Mouse (Mus musculus) liver, adult 2 months (tissue): ENCODE results near the gene Tox3. TPM values are rescaled to one million over a fixed set of nuclear protein-coding genes. Genes with fewer than 3 reads are reported as not detected.

Experiments
- DNase-seq: peaks from one replicate; pipeline ENCODE4 v3.0.0-alpha.2; 2011; ENCODE audit warnings: low read depth, low spot score; ENCODE audit errors: extremely low read depth
- H3K27ac ChIP-seq: fragments of 200-500 bp; replicated peaks from 2 replicates; pipeline ENCODE4 v1.5.1; 2012; ENCODE audit warnings: low read depth, mild to moderate bottlenecking, control low read depth, inconsistent platforms, low read length; ENCODE audit not compliant: insufficient read depth
- H3K27me3 ChIP-seq: fragments of 200-500 bp; 2 replicates; pipeline ENCODE4 v1.6.1; 2012; ENCODE audit warnings: mild to moderate bottlenecking, moderate library complexity, low read length, inconsistent platforms; ENCODE audit not compliant: control insufficient read depth, insufficient read depth
- H3K36me3 ChIP-seq: fragments of 200-500 bp; 2 replicates; pipeline ENCODE4 v1.6.1; 2012; ENCODE audit warnings: low read length, inconsistent platforms; ENCODE audit not compliant: control insufficient read depth, insufficient read depth
- H3K4me1 ChIP-seq: fragments of 200-500 bp; 2 replicates; pipeline ENCODE4 v1.6.1; 2011; ENCODE audit warnings: low read length; ENCODE audit not compliant: control insufficient read depth, insufficient read depth
- H3K4me3 ChIP-seq: fragments of 200-500 bp; 2 replicates; pipeline ENCODE4 v1.5.1; 2011; ENCODE audit warnings: low read depth, mild to moderate bottlenecking, control low read depth, low read length, moderate library complexity; ENCODE audit not compliant: insufficient read depth
- H3K79me2 ChIP-seq: fragments of 200-500 bp; 2 replicates; pipeline ENCODE4 v1.6.1; 2012; ENCODE audit warnings: inconsistent platforms, mild to moderate bottlenecking, low read length, moderate library complexity; ENCODE audit not compliant: control insufficient read depth, insufficient read depth
- H3K9ac ChIP-seq: fragments of 200-500 bp; 2 replicates; pipeline ENCODE4 v1.6.1; 2012; ENCODE audit warnings: low read depth, mild to moderate bottlenecking, control low read depth, inconsistent platforms, low read length
- CTCF ChIP-seq: fragments of 200-500 bp; IDR thresholded peaks from 2 replicates; pipeline ENCODE4 v1.5.1; 2011; ENCODE audit warnings: low read depth, low read length, control low read depth
- POLR2A ChIP-seq: fragments of 200-500 bp; IDR thresholded peaks from 2 replicates; pipeline ENCODE4 v1.6.1; 2011; ENCODE audit warnings: low read length, control low read depth; ENCODE audit not compliant: insufficient read depth; ENCODE audit errors: extremely low read depth
- WGBS: fragments of 180-500 bp; shearing (Covaris S2); methylation state at CpG from one replicate; pipeline ENCODE4 v1.1.7; 2018; 5-methylcytosine and 5-hydroxymethylcytosine counted together
- polyA plus RNA-seq: library from polyadenylated mRNA; depleted of rRNA; stranded (reverse); fragments of >200 nt; gene quantifications from 2 replicates; pipeline ENCODE4 v1.2.3, GENCODE M21; 2012; rRNA removed
- total RNA-seq: library from RNA; depleted of rRNA; stranded (reverse); fragments of >200 nt; gene quantifications from 2 replicates; pipeline ENCODE4 v1.2.3, GENCODE M21; 2014; rRNA removed

Gene Tox3
- total RNA-seq (not detected in 2 replicates), polyA plus RNA-seq (0.07 and 0.10 TPM in 2 replicates)

DNA sequence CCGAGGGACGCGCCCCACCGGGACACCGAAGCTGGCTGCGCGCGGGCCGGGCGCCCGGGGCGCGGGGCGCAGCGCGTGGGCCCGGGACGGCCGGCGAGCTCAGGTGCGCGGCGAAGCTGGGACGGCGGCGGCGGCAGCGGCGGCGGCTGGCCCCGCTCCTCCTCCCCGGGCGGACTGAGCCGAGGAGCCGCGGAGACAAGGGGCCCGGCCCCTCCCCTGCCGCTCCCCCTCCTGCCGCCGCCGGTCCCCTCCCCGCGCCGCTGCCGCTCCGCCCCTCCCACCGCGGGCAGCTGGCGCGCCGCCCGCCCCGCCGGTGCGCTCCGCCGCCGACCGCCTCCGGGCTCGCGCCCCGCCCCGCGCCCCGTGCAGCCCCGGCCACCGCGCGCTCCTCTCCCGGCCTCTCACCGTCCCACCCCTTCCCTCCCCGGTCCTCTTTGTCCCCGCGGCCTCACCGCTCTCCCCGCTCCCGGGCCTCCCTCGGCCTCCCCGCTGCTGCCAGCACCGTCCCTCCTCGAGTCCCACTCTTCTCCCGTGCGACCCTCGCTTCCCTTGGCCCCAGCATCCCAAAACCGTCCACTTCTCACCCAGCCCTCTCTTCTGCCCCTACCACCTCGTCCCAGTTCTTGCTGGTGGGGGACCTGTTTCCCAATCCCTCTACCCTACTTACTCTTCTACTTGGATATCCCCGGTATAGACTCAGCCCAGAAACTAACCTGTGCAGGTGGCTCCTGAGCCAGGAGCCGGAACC, at the start of gene Tox3:
Gene Tox3, minus strand, starts transcription at position 166 of the 748 bp plus-strand sequence.
- no peak for TF ChIP-seq POLR2A
- no peaks in the 10 kb centered on the region for H3K36me3 ChIP-seq
- peaks cover 2% of the 10 kb centered on the region; the same call in 1 of the 2 replicates for H3K27me3 ChIP-seq
- DNase-seq, result no peak
- 7% methylated on average over 27 of the region's 89 CpGs for WGBS
- no peak within 1 kb of the TSS for H3K27ac ChIP-seq
- H3K79me2 ChIP-seq, result no peaks in the 10 kb centered on the region
- H3K4me3 ChIP-seq, result peak within 1 kb of the TSS; percentile 39
- peak within 1 kb of the TSS; percentile 51 for H3K9ac ChIP-seq
- no peaks in the 10 kb centered on the region for H3K4me1 ChIP-seq

- DNase-seq, result no peak
- Histone ChIP-seq H3K27me3 (no peaks in the 10 kb centered on the region), H3K4me1 (peaks cover 6% of the 10 kb centered on the region), H3K36me3 (no peaks in the 10 kb centered on the region), H3K79me2 (no peaks in the 10 kb centered on the region), H3K4me3 (no peak overlapping the region), H3K9ac (no peak overlapping the region), H3K27ac (no peak overlapping the region)
- 100% methylated on average over 2 of the region's 2 CpGs for WGBS
- TF ChIP-seq POLR2A (no peak), CTCF (no peak)
Measured at GRCm38 (mm10) chr8:90392643-90393042, 44.5 kb upstream of the Tox3 start.

- H3K27ac ChIP-seq, result no peak overlapping the region
- 11% methylated on average over 3 of the region's 3 CpGs for WGBS
- H3K9ac ChIP-seq, result no peak overlapping the region
- no peaks in the 10 kb centered on the region for H3K27me3 ChIP-seq
- TF ChIP-seq CTCF (no peak), POLR2A (no peak)
- DNase-seq, result peak; percentile 92
- H3K36me3 ChIP-seq, result no peaks in the 10 kb centered on the region
- H3K4me1 ChIP-seq, result peaks cover 6% of the 10 kb centered on the region
- no peaks in the 10 kb centered on the region for H3K79me2 ChIP-seq
- no peak overlapping the region for H3K4me3 ChIP-seq
Measured at GRCm38 (mm10) chr8:90391483-90392074, 43.4 kb upstream of the Tox3 start.

GRCm38 (mm10) chr8:90390827-90391226, 42.7 kb upstream of the Tox3 start:
- Histone ChIP-seq H3K9ac (no peak overlapping the region), H3K4me1 (peaks cover 6% of the 10 kb centered on the region), H3K27ac (no peak overlapping the region), H3K36me3 (no peaks in the 10 kb centered on the region), H3K27me3 (no peaks in the 10 kb centered on the region), H3K79me2 (no peaks in the 10 kb centered on the region), H3K4me3 (no peak overlapping the region)
- TF ChIP-seq POLR2A, result no peak
- no peak for TF ChIP-seq CTCF
- no peak for DNase-seq
- WGBS, result 96% methylated on average over 1 of the region's 1 CpGs

GRCm38 (mm10) chr8:90379064-90379463, 30.9 kb upstream of the Tox3 start:
- Histone ChIP-seq H3K79me2 (no peaks in the 10 kb centered on the region), H3K9ac (no peak overlapping the region), H3K4me1 (no peaks in the 10 kb centered on the region), H3K36me3 (no peaks in the 10 kb centered on the region), H3K27me3 (no peaks in the 10 kb centered on the region), H3K27ac (no peak overlapping the region), H3K4me3 (no peak overlapping the region)
- peak; percentile 63 for DNase-seq
- 39% methylated on average over 6 of the region's 6 CpGs for WGBS
- TF ChIP-seq CTCF (no peak), POLR2A (no peak)

- 87% methylated on average over 3 of the region's 3 CpGs for WGBS
- no peaks in the 10 kb centered on the region for H3K36me3 ChIP-seq
- no peaks in the 10 kb centered on the region for H3K4me1 ChIP-seq
- no peak overlapping the region for H3K4me3 ChIP-seq
- H3K27me3 ChIP-seq, result no peaks in the 10 kb centered on the region
- no peak overlapping the region for H3K9ac ChIP-seq
- no peak overlapping the region for H3K27ac ChIP-seq
- TF ChIP-seq CTCF (no peak), POLR2A (no peak)
- no peaks in the 10 kb centered on the region for H3K79me2 ChIP-seq
- no peak for DNase-seq
Measured at GRCm38 (mm10) chr8:90378036-90378435, 29.9 kb upstream of the Tox3 start.
